Mouse (Mus musculus) ES-Bruce4 (cell line): ENCODE measurements around the gene Adcy6.

Experiments used
- CTCF ChIP-seq: IDR thresholded peaks from one replicate; pipeline ENCODE4 v1.8.1; 2011; ENCODE audit warnings: low read depth, low read length
- EP300 ChIP-seq: IDR thresholded peaks from 2 replicates; pipeline ENCODE4 v1.6.1; 2011; ENCODE audit warnings: low read depth, low read length; ENCODE audit not compliant: insufficient read depth
- POLR2A ChIP-seq: IDR thresholded peaks from one replicate; pipeline ENCODE4 v1.8.1; 2011; ENCODE audit warnings: low read length; ENCODE audit not compliant: insufficient read depth

DNA sequence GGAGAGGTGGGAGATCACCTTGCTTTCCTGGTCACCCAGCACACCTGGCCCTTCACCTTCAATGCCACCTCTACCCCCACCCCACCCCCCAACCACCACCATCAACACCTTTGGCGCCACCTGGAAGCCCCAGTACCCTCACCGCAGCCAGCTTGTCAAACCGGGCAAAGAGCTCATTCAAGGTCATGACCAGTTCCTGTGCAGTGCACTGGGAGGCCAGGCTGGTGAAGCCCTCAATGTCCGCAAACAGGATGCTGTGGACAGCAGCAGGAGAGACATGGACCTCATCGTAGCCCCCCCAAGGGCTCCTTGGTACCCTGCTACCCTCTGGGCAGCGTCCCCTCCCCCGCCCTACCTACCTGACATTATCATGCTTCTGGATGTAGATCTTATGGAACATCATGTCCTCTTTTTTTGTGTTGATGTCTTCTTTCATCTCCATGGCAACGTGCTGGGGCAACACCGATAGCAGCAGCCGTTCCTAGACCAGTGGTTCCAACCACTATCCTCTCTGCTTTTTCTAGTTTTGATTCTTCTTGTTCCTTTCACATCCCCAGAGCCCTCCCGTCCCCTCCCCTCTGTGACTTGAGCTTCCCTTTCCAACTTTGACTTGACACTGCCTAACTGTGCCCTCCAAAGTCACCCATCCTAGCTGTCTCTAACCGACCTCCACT lies 9.7 kb downstream of the Adcy6 start:
- no peak for TF ChIP-seq POLR2A
- no peak for TF ChIP-seq CTCF
- no peak for TF ChIP-seq EP300
